Mouse (Mus musculus) midbrain, postnatal 0 days (tissue): ENCODE measurements around the gene Map2k6. TPM values are rescaled to one million over a fixed set of nuclear protein-coding genes. Genes with fewer than 3 reads are reported as not detected.

ENCODE experiments used
- ATAC-seq: fragments of 200-750 bp; cut with Nextera tagmentation; 2 replicates; pipeline ENCODE4 v1.8.0; 2017; ENCODE audit warnings: moderate number of reproducible peaks, mild to moderate bottlenecking, moderate TSS enrichment, moderate library complexity; ENCODE audit not compliant: low FRiP score
- DNase-seq: peaks from one replicate; pipeline ENCODE4 v3.0.0-alpha.2; 2015; ENCODE audit warnings: low spot score
- H3K27ac ChIP-seq: fragments of 300-500 bp; sonication (generic); 2 replicates; pipeline ENCODE4 v1.5.1; 2014; ENCODE audit warnings: low read depth, mild to moderate bottlenecking, low read length, mixed read lengths
- H3K27me3 ChIP-seq: fragments of 300-500 bp; sonication (generic); 2 replicates; pipeline ENCODE4 v1.6.1; 2014; ENCODE audit warnings: low read length, control low read depth, mixed read lengths; ENCODE audit not compliant: insufficient read depth
- H3K36me3 ChIP-seq: fragments of 300-500 bp; sonication (generic); 2 replicates; pipeline ENCODE4 v1.6.1; 2014; ENCODE audit warnings: low read length, control low read depth, mixed read lengths; ENCODE audit not compliant: insufficient read depth
- H3K4me1 ChIP-seq: fragments of 300-500 bp; sonication (generic); 2 replicates; pipeline ENCODE4 v1.6.1; 2014; ENCODE audit warnings: mild to moderate bottlenecking, control low read depth, antibody characterized with exemption, low read length, mixed read lengths; ENCODE audit not compliant: insufficient read depth
- H3K4me2 ChIP-seq: fragments of 300-500 bp; sonication (generic); 2 replicates; pipeline ENCODE4 v1.6.1; 2014; ENCODE audit warnings: low read depth, mild to moderate bottlenecking, low read length, mixed read lengths; ENCODE audit not compliant: poor library complexity, severe bottlenecking
- H3K4me3 ChIP-seq: fragments of 300-500 bp; sonication (generic); 2 replicates; pipeline ENCODE4 v1.5.1; 2014; ENCODE audit warnings: low read depth, mild to moderate bottlenecking, low read length, moderate library complexity
- H3K9ac ChIP-seq: fragments of 300-500 bp; sonication (generic); replicated peaks from 2 replicates; pipeline ENCODE4 v1.6.1; 2014; ENCODE audit warnings: mild to moderate bottlenecking, low read length, moderate library complexity, mixed read lengths; ENCODE audit not compliant: poor library complexity, severe bottlenecking
- H3K9me3 ChIP-seq: fragments of 300-500 bp; sonication (generic); 2 replicates; pipeline ENCODE4 v1.6.1; 2016; ENCODE audit warnings: low read length, control low read depth
- CTCF ChIP-seq: IDR thresholded peaks from 2 replicates; pipeline ENCODE4 v1.5.1; 2016; ENCODE audit warnings: antibody characterized with exemption, mild to moderate bottlenecking
- WGBS: fragments of 180-500 bp; shearing (Covaris S2); extraction: QIAGEN DNeasy Blood & Tissue Kit; methylation state at CpG from one replicate; pipeline ENCODE4 v1.1.7; 2014; 5-methylcytosine and 5-hydroxymethylcytosine counted together
- polyA plus RNA-seq: library from polyadenylated mRNA; unstranded; fragments of >200 nt; fragmentation: Nextera tagmentation; extraction: Ambion mirVana; gene quantifications from 2 replicates; pipeline ENCODE4 v1.2.1, GENCODE M21; 2015
- total RNA-seq: library from RNA; depleted of rRNA; stranded (reverse); fragments of >200 nt; gene quantifications from 2 replicates; pipeline ENCODE4 v1.2.3, GENCODE M21; 2014

Map2k6 gene
- total and polyA plus RNA-seq, 2 experiments from 2014 or later: 10.6 to 12.3 TPM

DNA sequence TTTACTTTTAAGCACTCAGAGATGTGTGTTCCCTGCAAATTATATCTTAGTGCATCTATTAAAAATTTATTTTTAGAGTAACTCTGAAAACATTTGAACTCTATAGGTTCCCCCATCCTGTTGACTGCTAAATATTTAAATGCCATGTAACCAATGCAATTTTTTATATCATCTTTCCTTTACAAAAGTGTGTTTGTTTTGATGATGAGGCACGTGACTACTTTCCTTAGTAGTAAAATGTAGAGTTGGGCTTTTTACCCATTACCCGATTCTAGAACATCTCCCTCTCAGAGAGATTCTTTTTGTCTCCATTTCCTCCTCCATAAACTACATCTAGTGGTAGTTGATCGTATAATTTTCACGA is 51.8 kb downstream of the Map2k6 start:
- 90% methylated on average over 4 of the region's 4 CpGs for WGBS
- DNase-seq: no peak
- Histone ChIP-seq H3K27me3 (no peaks in the 10 kb centered on the region), H3K9me3 (no peaks in the 10 kb centered on the region), H3K4me2 (no peak overlapping the region), H3K36me3 (no peaks in the 10 kb centered on the region), H3K4me1 (peaks cover 11% of the 10 kb centered on the region; the same call in 1 of the 2 replicates), H3K27ac (no peak overlapping the region), H3K4me3 (no peak overlapping the region), H3K9ac (no peak overlapping the region)
- TF ChIP-seq CTCF: no peak
- ATAC-seq: no peak

DNA sequence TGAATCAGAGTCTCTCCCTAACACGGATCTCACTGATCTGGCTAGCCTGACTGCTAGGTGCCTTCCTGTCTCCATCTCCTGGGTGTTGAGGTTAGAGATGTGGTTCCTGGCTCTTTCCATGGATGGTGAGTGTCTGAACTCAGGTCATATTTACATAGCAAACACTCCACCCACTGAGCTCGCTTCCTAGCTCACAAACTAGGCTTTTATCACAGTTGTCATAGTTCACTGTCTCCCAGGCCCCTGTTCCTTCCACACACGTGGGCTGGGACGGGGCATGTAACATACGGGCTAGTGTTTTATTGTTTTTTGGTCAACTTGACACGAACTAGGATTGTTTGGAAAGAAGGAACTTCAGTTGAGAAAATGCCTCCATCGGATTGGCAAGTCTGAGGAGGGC is 52.7 kb downstream of the Map2k6 start:
- Histone ChIP-seq H3K27ac (no peak overlapping the region), H3K27me3 (no peaks in the 10 kb centered on the region), H3K36me3 (no peaks in the 10 kb centered on the region), H3K4me1 (peaks cover 11% of the 10 kb centered on the region; the same call in 1 of the 2 replicates), H3K4me2 (no peak overlapping the region), H3K9ac (no peak overlapping the region), H3K9me3 (no peaks in the 10 kb centered on the region), H3K4me3 (no peak overlapping the region)
- DNase-seq: no peak
- TF ChIP-seq CTCF: no peak
- WGBS: 93% methylated on average over 7 of the region's 7 CpGs
- no peak for ATAC-seq

DNA sequence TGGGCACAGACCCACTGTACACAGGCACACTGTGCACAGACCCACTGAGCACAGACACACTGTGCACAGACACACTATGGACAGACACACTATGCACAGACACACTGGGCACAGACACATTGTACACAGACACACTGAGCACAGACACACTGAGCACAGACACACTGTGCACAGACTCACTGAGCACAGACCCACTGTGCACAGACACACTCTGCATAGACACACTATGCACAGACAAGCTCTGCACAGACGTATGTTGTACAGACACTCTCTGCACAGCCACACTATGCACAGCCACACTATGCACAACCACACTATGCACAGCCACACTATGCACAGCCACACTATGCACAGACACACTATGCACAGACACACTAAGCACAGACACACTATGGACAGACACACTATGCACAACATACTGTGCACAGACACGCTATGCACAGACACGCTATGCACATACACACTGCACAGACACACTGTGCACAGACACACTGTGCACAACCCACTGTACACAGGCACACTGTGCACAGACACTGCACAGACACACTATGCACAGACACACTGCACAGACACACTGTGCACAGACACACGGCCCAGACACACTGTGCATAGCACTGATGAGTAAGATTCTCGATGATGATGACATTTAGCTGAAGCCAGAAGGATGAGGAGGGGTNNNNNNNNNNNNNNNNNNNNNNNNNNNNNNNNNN is 54.7 kb downstream of the Map2k6 start:
- WGBS: 97% methylated on average over 5 of the region's 5 CpGs
- no peak for TF ChIP-seq CTCF
- H3K9ac ChIP-seq: no peak overlapping the region
- no peaks in the 10 kb centered on the region for H3K36me3 ChIP-seq
- H3K27me3 ChIP-seq: no peaks in the 10 kb centered on the region
- H3K4me3 ChIP-seq: no peak overlapping the region
- peaks cover 5% of the 10 kb centered on the region; the same call in 1 of the 2 replicates for H3K4me1 ChIP-seq
- DNase-seq: no peak
- ATAC-seq: no peak
- H3K27ac ChIP-seq: no peak overlapping the region
- H3K9me3 ChIP-seq: no peaks in the 10 kb centered on the region
- no peak overlapping the region for H3K4me2 ChIP-seq

DNA sequence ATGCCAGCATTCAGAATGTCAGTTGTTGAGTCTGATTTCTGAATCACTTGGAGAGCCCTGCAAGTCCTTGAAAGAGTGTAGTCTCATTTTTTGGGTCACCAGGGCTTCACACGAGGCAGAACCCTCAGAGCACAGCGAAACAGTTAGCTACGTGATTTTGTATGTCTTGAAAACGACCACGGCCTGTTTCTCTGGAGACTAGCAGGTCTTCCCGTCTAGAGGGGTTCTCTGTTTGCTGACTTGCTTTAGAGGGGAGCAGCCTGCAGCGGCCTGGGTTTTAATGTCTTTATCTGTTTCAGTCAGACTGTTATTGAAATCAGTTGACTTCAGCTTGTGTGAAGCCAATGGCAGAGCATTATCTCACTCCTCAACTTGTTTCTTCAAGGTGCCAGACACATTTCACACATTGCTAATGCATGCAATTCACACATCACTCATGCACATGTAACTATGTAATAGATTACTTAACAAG is 58.6 kb downstream of the Map2k6 start:
- Histone ChIP-seq H3K4me1 (peaks cover 6% of the 10 kb centered on the region; the same call in 1 of the 2 replicates), H3K9ac (no peak overlapping the region), H3K4me3 (no peak overlapping the region), H3K9me3 (no peaks in the 10 kb centered on the region), H3K4me2 (no peak overlapping the region), H3K27me3 (no peaks in the 10 kb centered on the region), H3K27ac (no peak overlapping the region), H3K36me3 (no peaks in the 10 kb centered on the region)
- WGBS: 55% methylated on average over 7 of the region's 7 CpGs
- TF ChIP-seq CTCF: no peak
- ATAC-seq (no peak), DNase-seq (no peak)

DNA sequence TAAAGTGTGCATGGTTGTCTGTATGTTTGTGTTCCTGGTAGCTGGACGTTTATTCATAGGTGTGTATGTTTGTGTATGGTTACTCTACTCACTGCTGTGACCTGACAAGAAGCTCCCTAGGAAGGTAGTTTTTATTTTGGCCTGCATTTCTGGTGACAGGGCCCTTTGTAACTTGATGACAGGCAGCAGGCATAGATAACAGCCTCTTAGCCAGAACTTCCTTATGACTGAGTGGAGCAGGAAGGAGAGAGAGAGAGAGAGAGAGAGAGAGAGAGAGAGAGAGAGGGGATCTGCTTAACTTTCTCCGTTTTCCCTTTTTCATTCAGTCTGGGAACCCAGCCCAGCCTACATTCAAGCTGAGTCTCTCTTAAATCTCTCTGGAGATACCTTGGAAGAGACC is 61.6 kb downstream of the Map2k6 start:
- H3K9ac ChIP-seq: no peak overlapping the region
- no peak for DNase-seq
- H3K4me3 ChIP-seq: no peak overlapping the region
- H3K27me3 ChIP-seq: no peaks in the 10 kb centered on the region
- no peaks in the 10 kb centered on the region for H3K9me3 ChIP-seq
- peaks cover 6% of the 10 kb centered on the region; the same call in 1 of the 2 replicates for H3K4me1 ChIP-seq
- no peak for ATAC-seq
- 57% methylated on average over 2 of the region's 2 CpGs for WGBS
- no peak for TF ChIP-seq CTCF
- no peak overlapping the region for H3K27ac ChIP-seq
- H3K36me3 ChIP-seq: no peaks in the 10 kb centered on the region
- H3K4me2 ChIP-seq: no peak overlapping the region

DNA sequence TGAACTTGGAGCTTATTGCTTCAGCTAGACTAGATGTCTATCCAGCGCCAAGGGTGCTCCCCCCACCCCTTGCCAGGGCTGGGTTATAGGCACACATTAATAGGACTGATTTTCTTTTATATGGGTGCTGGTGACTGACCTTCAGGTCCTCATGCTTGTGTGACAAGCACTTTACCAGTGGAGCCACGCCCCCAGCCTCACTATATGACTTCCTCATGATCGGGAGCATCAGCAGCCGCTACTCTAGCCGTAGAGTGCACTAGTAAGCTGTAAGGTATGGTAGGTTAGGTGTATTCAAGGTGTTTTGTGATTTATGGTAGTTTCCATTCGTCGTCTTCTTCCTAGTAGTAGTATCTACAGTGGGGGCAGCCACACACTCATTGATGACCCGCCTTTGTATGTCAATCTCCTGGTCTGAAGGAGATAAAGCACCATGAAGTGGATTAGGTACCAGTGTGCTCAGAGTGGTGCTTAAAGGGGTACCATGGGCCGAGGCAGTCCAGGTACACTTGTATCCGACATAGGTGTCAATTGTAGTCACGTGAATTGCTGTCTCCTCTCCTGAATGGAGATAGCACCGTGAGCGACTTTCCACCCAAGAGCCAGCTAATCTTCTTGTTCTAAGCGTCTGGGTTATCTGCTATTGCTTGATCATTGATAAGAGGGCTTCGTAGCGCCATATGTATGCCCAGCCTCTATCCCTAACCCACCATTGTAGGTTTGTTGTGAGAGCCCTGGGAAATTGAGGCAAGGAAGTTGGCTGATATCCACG is 62.8 kb downstream of the Map2k6 start:
- Histone ChIP-seq H3K27ac (no peak overlapping the region), H3K9ac (no peak overlapping the region), H3K27me3 (no peaks in the 10 kb centered on the region), H3K4me2 (no peak overlapping the region), H3K4me1 (peaks cover 6% of the 10 kb centered on the region; the same call in 1 of the 2 replicates), H3K36me3 (no peaks in the 10 kb centered on the region), H3K4me3 (no peak overlapping the region), H3K9me3 (no peaks in the 10 kb centered on the region)
- 95% methylated on average over 17 of the region's 17 CpGs for WGBS
- no peak for ATAC-seq
- TF ChIP-seq CTCF: no peak
- DNase-seq: no peak
